ENCODE assay signal across 7 mouse cellular contexts in genomic region chr1:39721351-39721726, GRCm38 (mm10). TPM values are rescaled to one million over a fixed set of nuclear protein-coding genes. Genes with fewer than 3 reads are reported as not detected.
DNase-seq lines count a peak whose midpoint lies in the region; ATAC-seq lines count a peak whose summit lies in the region.

No protein-coding gene starts in this region.

- H3K4me2 ChIP-seq in lung, embryonic 15.5 days = peak overlapping the region; percentile 91
- H3K4me2 ChIP-seq in forebrain, embryonic 15.5 days (replicated peaks) = peak overlapping the region; percentile 68
- peak overlapping the region; percentile 99 for H3K4me2 ChIP-seq in intestine, embryonic 16.5 days (ENCODE audit: low read depth, low read length)
- H3K4me2 ChIP-seq in neural tube, embryonic 15.5 days = peak overlapping the region; percentile 96

- H3K4me1 ChIP-seq in lung, embryonic 15.5 days = peaks cover 23% of the 10 kb centered on the region
- H3K4me1 ChIP-seq in forebrain, embryonic 15.5 days = peaks cover 17% of the 10 kb centered on the region
- H3K4me1 ChIP-seq in intestine, embryonic 16.5 days (ENCODE audit: control insufficient read depth, insufficient read depth, low read length) = peaks cover 10% of the 10 kb centered on the region; the same call in 1 of the 2 replicates
- peaks cover 11% of the 10 kb centered on the region for H3K4me1 ChIP-seq in neural tube, embryonic 15.5 days

- H3K4me3 ChIP-seq in lung, embryonic 15.5 days = peak overlapping the region; percentile 50; the same call in 1 of the 2 replicates
- peak overlapping the region; percentile 41 for H3K4me3 ChIP-seq in forebrain, embryonic 15.5 days
- H3K4me3 ChIP-seq in intestine, embryonic 16.5 days (ENCODE audit: low read length) = peak overlapping the region; percentile 59; the same call in 1 of the 2 replicates
- peak overlapping the region; percentile 53 for H3K4me3 ChIP-seq in neural tube, embryonic 15.5 days (replicated peaks)

- intact Hi-C loops in gastrocnemius, postnatal 36 days (cut with DNase I) = no loop called here

- WGBS in lung, embryonic 15.5 days = 12% methylated on average over 9 of the region's 9 CpGs
- 21% methylated on average over 9 of the region's 9 CpGs for WGBS in forebrain, embryonic 15.5 days
- 30% methylated on average over 9 of the region's 9 CpGs for WGBS in intestine, embryonic 16.5 days
- 19% methylated on average over 9 of the region's 9 CpGs for WGBS in neural tube, embryonic 15.5 days

- no peaks in the 10 kb centered on the region for H3K27me3 ChIP-seq in lung, embryonic 15.5 days
- no peaks in the 10 kb centered on the region; the same call in 1 of the 2 replicates for H3K27me3 ChIP-seq in forebrain, embryonic 15.5 days
- H3K27me3 ChIP-seq in intestine, embryonic 16.5 days (replicated peaks; ENCODE audit: control insufficient read depth, insufficient read depth, low read length) = no peaks in the 10 kb centered on the region
- no peaks in the 10 kb centered on the region for H3K27me3 ChIP-seq in neural tube, embryonic 15.5 days (replicated peaks)

- H3K36me3 ChIP-seq in lung, embryonic 15.5 days = no peaks in the 10 kb centered on the region
- no peaks in the 10 kb centered on the region for H3K36me3 ChIP-seq in forebrain, embryonic 15.5 days
- H3K36me3 ChIP-seq in intestine, embryonic 16.5 days (ENCODE audit: control insufficient read depth, insufficient read depth, low read length) = no peaks in the 10 kb centered on the region
- H3K36me3 ChIP-seq in neural tube, embryonic 15.5 days = no peaks in the 10 kb centered on the region

- no peak for DNase-seq in lung, adult 18-20 months
- no peak for DNase-seq in gastrocnemius, postnatal 36 days
- no peak for DNase-seq in ovary, postnatal 36 days (ENCODE audit: low spot score)

- H3K9ac ChIP-seq in lung, embryonic 15.5 days = peak overlapping the region; percentile 42; the same call in 1 of the 2 replicates
- no peak overlapping the region for H3K9ac ChIP-seq in forebrain, embryonic 15.5 days (replicated peaks)
- H3K9ac ChIP-seq in intestine, embryonic 16.5 days (ENCODE audit: low read depth, low read length) = peak overlapping the region; percentile 79
- H3K9ac ChIP-seq in neural tube, embryonic 15.5 days (replicated peaks) = peak overlapping the region; percentile 62; the same call in 1 of the 2 replicates

- peak overlapping the region; percentile 67; the same call in 1 of the 2 replicates for H3K27ac ChIP-seq in lung, embryonic 15.5 days
- H3K27ac ChIP-seq in forebrain, embryonic 15.5 days (replicated peaks) = no peak overlapping the region
- H3K27ac ChIP-seq in intestine, embryonic 16.5 days (ENCODE audit: low read length) = no peak overlapping the region
- H3K27ac ChIP-seq in neural tube, embryonic 15.5 days (replicated peaks) = no peak overlapping the region

- peak; percentile 52; the same call in 1 of the 2 replicates for ATAC-seq in lung, embryonic 15.5 days (ENCODE audit: borderline replicate concordance, extremely low read depth, low FRiP score, low TSS enrichment)
- ATAC-seq in forebrain, embryonic 15.5 days (replicated peaks) = peak; percentile 38; the same call in 1 of the 2 replicates
- ATAC-seq in intestine, embryonic 16.5 days = 0 out of 2 replicates have a peak, but pooled peaks have one; percentile 26
- peak; percentile 53; the same call in 1 of the 2 replicates for ATAC-seq in neural tube, embryonic 15.5 days (ENCODE audit: low FRiP score)

- H3K9me3 ChIP-seq in lung, embryonic 15.5 days = no peaks in the 10 kb centered on the region
- H3K9me3 ChIP-seq in forebrain, embryonic 15.5 days = no peaks in the 10 kb centered on the region
- no peaks in the 10 kb centered on the region for H3K9me3 ChIP-seq in intestine, embryonic 16.5 days (ENCODE audit: control insufficient read depth, low read length)
- no peaks in the 10 kb centered on the region for H3K9me3 ChIP-seq in neural tube, embryonic 15.5 days (replicated peaks)

RNA-seq across cellular contexts. Expression of gene Rfx8, which starts 0.5 kb away (rescaled TPM):
- 0.58 and 0.67 TPM in 2 replicates for polyA plus RNA-seq in lung, embryonic 15.5 days (2015; fragmentation: Nextera tagmentation; extraction: Ambion mirVana)
- 0.11 TPM in 1 of 2 replicates, not detected in the other for polyA plus RNA-seq in forebrain, embryonic 15.5 days (2015; fragmentation: Nextera tagmentation; extraction: Ambion mirVana)
- 0.18 TPM in 1 of 2 replicates, not detected in the other for polyA plus RNA-seq in intestine, embryonic 16.5 days (2015; fragmentation: Nextera tagmentation; extraction: Ambion mirVana)
- polyA plus RNA-seq in neural tube, embryonic 15.5 days (2015; fragmentation: Nextera tagmentation; extraction: Ambion mirVana) = 0.14 and 0.27 TPM in 2 replicates
- total RNA-seq in gastrocnemius, postnatal 36 days (2021) = not detected
